Mouse (Mus musculus) retina, postnatal 1 day (tissue): ENCODE measurements at regions not wholly inside any gene's neighbourhood (a gene's known extent, or its start where the extent isn't known, plus 50 kb on each side); places are given as distances from the start of the nearest gene placed in this dataset.

ENCODE experiments used
- DNase-seq: peaks from one replicate; pipeline ENCODE4 v3.0.0-alpha.2; 2012

DNA sequence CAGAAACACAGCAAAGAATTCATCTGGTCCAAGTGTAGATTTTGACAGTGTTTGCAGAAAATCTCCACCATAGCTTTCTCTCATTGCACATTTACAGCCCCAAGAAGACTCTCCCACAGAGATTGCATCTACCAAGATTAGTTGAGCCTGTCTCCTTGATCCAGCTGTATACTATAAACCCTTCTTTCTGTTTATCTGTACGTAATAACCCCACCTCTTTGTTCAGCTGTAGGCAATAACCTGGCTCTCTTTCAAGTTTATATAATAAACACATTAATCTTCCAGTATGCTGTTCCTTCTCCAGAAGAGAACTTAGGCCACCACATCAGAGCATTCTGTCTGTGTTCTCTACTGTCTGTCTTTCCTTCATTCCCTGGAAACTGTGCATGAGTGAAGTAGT lies 594.9 kb upstream of the Fam92a start:
- no peak for DNase-seq

DNA sequence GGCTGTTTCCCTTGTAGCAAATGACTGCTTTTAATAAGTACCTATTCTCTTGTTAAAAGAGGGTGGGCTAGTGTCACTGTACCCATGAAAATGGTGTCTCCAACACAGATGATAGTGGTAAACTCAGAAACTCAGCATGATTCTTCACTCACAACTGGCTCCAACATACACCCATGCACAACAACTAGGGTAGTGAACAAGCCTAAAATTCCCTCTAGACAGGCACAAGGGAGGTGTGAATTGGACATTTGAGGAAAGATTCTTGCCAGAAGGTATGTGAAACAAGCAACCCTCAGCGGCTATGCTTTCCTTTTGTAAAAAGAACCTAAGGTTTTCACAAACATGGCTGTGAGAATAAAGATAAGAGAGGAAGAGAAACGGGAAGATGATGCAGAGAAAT lies 579.0 kb upstream of the Fam92a start:
- no peak for DNase-seq

DNA sequence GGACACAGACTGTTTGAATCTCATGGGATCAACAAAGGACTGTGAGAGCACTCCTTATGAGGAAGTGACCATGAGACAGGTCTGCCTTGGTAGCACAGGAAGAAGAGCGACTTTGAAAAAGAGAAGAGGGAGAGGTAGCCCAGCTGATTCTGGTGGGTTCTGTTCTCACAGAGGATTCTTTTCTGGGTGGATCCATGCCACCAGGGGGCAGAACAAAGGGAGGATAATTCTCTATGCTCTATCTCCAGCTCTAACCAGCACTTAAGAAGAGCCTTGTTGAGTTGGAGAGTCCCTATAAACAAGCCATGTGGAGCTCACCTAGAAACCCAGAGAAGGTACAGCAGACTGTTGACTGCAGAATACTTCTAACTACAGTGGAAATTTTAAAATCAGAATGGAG lies 578.1 kb upstream of the Fam92a start:
- no peak for DNase-seq

DNA sequence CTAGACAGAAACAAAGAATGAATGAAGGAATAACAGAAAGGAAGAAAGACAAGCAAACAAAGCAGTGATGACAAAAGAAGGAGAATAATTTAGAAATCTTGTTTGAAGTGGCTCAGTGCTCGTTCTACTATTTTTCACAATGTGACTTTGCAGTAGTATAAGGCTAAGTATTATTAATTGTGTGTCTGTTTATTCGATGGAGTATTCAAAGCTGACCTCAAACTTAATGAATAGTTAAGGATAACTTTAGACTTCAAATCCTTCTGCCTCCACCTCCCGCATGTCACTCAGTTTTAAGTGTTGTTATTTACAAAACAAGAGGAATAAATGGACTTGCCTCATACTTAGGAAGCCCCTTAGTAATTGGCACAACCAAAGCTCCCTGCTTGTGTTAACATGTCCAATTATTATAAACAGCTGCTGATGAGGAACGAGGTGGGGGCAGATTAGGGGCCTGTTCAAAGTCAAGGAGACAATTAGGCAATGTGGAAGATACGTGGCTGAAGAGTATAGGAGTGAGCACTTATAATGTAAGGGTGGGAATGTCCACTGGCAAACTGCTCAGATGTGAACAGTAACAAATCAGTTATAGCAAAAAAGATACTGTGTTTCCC lies 572.0 kb upstream of the Fam92a start:
- DNase-seq, result peak; percentile 22

DNA sequence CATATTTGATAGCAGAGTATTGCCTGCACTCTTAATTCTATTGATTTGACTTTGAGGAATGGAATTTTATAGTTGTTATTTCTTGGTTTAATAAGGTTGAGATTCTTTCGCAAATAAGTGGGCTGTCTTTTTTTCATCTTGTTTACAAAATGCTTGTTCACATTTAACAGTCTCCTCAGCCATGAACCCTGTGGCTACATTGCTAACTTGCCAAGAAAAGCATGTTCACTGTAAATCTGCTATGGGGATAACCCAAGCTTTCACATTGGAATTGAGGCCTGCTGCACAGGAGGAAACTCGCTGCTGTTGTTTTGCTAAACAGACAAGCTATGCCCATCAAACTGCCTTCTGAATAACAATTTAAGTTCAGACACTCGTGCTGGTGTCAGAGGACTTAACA lies 564.6 kb upstream of the Fam92a start:
- no peak for DNase-seq

DNA sequence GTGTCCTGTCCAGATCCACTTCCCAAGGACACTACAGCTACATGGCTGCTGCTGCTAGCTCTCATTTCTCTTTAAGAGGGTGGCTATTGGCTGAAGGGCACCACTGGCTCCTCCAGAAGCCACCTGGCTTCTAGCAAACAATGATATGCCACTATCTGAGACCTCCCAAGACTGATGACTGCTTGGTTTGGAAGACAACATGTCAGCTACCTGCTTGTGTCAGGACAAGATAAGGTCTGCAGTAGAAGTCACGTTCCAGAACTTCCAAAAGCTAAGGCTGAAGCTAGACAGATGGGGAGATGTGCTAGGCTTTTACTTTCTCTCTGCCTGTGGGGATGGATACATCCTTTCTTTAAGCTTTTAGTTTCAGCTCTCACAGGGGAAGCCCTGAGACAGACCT lies 528.4 kb upstream of the Fam92a start:
- no peak for DNase-seq

DNA sequence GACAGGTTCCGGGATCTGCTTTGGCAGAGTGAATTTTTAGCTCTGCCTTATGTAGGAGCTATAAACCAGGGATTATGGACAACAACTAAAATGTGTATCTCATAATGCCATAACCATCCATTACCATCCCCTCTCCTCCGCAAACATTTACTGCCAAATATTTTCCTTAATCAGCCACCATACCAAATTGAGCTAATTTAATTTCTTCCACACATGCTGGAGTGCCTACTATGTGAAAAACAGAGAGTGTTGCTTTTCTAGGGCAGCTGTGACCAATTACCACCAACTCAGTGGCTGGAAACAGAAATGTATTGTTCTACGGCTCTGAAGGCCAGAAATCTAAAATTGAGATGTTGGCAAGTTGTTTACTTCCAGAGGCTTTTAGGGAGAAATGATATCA lies 506.0 kb upstream of the Fam92a start:
- DNase-seq, result peak; percentile 77

DNA sequence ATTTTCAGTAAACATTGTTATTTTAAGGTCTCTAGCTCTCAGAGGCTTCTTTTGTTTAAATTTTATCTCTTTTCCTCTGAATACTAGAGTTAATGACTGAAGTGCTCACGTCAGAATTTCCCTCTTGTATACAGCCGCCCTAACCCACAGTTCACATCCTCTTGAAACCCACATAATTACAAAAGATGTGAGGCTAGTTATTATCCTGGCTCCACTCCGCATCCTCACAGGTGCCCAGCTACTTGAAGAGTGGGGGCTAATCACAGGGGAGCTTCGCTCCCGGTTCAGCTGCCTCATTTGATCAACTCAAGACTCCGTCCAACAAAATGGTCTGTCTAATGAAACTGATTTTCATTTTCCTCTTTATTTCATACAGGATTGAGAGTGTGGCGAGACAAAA lies 499.6 kb upstream of the Fam92a start:
- DNase-seq, result no peak

DNA sequence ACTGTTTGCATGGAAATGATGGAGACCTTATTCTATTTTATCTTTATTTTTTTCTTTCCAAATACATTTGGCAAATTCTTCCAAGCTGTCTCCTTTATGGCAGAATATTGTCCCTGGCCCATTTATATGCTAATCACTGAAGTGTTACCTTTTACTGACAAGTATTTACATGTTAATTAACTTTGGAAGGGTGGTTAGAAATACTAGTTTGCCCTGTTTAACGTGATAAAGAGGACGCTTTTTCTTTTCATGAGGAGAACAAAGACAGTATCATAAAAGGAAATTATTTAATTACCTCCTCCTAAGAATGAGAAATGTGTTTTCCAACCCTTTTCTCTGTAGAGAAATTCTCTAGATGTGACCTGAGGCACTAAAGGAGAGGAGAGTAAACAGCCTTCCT lies 491.4 kb upstream of the Fam92a start:
- DNase-seq, result no peak

DNA sequence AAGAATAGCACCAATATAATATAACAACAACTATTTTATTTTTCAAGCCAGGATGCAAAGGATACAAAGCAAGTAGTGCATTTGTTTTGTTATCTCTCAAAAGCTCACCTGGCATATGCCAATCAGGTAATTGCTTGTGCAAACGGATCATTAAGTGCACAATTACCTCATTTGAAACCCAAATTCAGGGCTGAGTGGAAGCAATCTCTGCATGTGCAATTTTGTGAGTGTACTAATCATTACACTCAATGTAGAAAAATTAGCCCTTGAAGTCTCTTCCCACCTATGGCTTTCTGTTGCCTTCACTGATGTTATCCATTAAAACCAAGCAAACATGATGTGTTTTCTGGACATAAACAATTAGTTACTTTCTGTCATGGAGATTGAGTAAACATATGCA lies 490.9 kb upstream of the Fam92a start:
- DNase-seq, result no peak

DNA sequence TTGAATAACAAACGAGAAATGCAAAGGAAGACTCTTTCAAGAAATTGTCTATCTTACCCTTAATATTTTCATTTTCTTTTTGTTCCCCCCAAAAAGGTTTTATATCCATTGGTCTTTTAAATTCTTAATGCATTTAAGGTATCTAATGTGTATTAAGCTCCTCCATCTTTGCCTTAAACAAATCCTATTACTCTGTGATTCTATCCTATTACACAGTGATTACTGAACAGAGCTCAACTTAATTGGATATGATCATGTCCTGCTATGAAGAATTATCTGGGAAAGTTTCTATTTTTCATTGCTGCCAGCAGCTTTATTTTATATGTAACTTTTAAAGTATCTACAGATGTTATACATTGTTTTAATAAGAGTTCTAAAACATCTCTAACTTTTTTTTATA lies 487.3 kb upstream of the Fam92a start:
- peak; percentile 64 for DNase-seq

DNA sequence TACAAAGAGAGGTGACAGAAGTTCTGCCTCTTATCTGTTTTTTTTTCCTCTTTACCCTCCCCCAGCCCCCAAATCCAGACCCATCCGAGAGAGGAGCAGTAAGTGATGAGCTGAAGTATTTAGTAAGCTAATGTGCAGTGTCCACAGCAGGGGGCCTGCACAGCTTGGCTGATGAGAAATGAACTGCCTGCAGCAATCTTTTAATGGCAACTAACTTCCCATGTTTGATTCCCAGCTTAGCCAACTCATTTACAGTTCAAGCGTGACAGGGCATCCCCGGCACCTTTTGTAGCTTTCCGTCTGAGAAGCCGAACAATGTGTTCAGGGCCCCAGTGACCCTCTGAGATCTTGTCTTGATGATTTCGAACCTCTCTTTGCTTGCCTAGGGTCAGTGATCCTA lies 486.8 kb upstream of the Fam92a start:
- peak; percentile 67 for DNase-seq

DNA sequence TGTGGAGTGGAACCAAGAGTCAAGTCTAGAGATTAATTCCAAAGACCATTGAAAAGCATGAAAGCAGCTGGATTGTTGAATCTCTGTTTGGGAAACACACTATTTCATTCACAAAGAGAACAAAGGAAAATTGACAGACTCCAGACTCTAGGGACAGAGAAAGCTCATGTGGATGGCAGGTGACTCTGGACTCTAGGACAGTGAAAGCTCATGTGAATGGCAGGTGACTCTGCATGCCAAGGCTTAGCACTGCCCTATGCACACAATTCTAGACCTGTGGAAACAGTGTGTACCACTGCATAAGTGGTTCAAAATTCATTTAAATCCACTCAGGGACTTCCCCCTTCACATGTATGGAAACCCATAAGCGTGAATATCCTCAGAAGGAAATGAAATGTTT lies 486.0 kb upstream of the Fam92a start:
- no peak for DNase-seq

DNA sequence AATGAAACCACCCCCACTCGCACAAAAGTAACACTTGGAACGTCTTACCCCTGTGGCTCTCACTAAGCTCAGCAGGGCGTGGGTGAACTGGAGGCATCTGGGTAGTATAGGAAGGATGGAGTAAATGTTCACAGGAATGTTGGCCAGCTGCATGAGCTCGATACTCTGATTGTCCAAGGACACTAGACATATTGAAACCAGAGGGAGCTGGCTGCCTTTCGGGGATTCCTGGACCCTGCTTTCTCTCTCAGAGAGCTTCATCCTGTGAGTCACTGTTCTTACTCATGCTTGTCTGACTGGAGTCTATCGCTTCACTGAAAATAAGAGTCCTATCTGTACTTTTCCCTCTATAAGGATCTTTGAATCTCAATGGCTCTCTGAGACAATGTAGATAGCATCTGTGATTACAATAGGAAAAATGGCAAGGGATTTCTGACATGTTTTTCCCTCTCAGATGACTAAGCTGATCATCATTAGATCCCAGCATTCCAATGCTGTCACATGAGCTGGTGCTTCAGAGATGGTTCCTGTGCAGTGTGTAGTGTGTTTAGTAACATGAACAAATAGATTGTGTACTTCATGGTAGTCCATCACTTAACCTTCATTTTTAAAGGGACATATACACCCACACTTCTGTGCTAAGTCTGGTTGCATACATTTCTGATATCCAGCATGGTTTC lies 485.2 kb upstream of the Fam92a start:
- DNase-seq, result no peak

DNA sequence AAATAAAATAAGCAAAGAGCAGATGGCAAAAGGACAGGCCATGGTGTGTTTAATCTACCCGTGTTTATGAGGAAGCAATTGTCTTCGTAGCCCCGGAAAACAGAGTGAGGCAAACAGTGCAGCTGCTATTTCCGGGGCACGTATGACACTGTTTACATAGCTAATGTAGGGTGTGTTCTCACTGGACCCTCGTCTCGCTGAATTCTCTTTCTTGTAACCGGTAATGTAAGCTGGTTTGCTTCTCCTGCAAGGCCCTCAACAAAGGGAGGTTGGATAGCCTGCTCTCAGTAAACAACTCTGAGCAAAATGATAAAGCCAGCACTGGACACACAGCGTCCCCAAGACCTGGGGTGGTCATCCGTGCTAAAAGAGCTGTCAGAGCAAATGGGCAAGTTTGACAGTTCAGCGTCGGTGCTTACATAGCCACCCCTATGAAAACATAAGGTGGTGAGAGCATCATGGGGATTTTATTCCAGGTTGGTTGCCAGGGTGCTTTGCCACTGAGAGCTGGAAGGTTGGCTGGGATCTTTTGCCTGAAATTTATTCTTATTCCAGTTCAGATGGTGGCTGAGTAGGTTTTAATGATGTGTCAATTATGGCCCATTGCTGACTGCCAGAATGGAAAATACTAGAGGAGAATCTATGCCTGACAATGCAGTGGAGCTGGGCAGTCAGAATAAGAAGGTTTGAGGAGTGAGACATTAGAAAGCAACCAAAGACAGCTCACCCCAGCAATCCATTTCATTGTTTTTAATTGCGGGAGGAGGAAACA lies 483.8 kb upstream of the Fam92a start:
- peak; percentile 48 for DNase-seq

DNA sequence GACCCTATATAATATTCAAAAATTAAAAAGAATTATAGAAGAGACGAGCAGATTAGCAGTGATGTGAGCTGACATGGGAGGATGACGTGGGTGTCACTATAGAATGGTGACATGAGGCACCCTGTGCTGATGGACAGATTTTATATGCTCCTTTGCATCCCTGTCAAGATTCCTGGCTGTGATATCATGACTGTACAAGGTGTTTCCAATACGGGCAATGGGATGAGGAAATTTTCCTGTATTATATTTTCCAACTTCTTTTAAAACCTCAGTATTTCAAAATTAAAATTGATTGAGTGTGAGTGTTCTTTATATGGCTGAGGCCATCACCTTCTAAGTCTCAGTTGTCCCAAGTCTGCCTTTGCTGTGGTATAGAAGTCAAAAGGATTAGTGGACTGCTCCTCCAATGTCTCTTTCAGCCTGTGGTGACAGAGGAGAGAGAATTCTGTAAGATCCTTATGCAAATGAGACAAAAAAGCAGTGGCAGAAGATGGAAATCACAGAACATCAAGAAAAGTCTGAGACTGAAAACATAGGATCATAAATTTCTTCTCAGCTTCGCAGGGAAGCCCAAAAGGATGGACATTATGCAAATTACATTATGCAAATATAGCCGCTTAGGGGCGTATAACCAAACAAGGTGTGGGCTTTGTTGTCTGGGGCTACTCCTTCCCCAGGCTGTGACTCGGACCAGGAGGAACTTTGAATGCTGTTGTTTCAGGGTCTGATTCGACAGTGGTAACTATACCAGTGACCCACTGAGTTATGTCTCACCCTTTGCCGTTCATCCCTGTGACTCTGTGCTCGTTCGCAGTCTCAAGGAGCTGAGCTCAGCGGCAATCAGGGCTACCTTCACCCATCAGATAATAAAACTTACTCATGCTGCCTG lies 483.0 kb upstream of the Fam92a start:
- DNase-seq, result no peak

DNA sequence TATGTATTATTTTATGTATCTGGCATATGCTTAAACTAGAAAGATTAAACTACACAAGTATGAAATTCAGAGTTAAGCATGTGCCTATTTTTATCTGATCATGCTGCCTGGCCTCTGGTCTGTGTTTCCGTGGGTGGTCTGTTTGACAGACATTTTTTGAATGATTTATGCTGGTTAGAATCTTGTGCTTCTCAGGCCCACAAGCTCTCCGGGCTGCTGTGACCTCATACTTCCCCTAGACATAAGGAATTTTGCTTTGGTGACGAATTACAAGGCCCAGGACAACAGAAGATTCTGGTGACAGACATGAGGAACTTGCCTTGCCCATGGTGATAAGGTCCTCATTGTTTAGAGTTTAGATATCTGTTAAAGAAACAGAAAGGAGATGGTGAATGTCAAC lies 475.9 kb upstream of the Fam92a start:
- no peak for DNase-seq

DNA sequence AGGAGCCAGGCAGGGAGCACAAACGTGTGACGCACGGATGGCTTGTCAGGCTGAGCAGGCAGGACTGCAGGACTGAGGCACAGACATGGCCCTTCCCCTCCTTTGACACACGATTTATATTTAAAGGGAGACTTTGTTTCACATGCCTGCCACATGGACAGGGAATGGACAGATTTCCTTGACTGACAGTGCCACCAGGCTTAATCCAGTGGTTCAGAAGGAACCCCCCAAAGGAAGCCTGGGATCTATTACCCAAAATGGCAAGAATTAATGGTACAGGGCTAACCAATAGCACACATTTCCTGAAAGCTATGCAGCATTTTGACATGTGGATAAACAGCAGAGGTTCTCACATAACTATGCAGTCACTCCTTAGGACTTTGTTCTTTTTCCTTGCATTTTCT lies 470.7 kb upstream of the Fam92a start:
- DNase-seq, result no peak

DNA sequence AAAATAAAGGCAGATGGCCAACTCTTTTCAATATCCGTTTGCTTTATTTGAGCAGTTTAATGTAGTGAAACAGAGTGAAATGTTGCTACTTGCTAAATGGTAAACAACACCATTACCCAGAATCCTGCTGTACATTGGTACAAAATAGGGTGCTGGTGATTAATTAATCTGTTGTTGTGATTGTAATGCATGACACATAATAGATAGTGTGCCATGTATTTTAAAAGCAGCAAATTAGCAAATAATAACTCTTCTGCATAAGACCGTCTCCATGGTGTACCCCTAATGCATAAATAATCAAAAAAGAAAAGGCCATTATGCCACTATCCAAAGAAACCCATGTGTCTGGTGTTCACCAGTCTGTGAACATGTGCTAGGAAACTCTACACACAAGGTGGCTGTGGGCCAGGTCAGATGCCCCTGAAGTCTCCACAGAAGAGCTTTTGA lies 457.6 kb upstream of the Fam92a start:
- peak; percentile 6 for DNase-seq

DNA sequence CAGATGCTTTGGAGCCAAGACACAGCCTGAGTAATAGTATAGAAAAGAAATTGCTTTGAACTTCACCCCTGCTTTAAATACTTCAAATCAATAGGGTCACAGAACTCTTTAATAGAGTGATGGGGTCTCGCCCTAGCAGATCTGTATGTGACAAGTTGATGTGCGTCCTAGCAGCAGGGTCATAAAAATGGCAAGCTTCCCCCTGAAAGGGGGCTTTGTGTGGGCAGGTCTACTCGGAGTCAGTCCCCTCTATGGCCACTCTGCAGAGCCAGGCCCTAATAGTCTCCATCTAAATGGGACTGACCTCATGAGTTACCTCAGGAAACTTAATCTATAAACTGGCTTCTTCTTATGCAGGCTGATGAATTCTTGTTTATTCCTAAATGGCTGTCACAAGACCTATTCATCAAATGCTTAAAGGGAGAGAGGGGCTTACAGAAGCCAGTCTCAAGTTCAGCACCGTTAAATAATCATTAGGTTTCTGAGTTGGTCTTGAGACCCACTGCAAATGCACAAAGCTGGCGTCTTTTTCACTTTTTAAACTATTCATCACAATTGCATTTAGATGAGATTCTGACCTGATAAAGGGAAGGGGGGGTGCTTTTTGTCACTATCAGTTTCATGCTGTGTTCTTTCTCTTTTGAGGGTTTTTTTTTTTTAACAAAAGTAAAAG lies 457.0 kb upstream of the Fam92a start:
- DNase-seq, result peak; percentile 11

DNA sequence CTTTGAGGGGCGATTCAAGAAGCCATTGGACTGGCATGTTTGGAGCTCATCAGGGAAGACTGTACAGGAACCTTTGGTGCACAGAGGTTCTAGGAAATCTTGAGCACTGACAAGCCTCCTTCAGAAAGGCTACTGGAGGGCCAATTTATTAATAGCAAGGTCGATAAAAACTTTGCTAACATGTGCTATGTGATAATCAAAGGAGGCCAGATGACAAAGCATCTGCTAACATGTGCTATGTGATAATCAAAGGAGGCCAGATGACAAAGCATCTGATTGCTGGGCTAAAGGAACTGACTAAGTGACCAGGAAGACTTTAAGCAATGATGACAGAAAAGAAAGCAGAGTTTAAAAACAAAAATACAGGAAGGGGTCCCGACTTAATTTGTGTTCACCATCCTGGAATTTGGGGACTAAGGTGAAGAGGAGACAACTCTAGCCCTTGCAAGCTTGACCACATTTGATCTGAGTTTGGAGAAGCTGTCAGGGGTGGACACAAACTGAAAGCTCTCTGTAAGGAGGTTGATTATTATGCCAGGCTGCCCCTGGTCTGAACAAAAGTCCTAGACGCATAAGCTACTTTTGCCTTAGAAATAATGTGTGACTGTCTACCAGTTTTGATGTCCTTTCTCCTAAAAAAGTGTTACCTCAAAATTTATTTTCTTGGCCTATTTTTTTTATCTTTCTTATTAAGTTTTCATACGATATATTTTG lies 455.5 kb upstream of the Fam92a start:
- no peak for DNase-seq

DNA sequence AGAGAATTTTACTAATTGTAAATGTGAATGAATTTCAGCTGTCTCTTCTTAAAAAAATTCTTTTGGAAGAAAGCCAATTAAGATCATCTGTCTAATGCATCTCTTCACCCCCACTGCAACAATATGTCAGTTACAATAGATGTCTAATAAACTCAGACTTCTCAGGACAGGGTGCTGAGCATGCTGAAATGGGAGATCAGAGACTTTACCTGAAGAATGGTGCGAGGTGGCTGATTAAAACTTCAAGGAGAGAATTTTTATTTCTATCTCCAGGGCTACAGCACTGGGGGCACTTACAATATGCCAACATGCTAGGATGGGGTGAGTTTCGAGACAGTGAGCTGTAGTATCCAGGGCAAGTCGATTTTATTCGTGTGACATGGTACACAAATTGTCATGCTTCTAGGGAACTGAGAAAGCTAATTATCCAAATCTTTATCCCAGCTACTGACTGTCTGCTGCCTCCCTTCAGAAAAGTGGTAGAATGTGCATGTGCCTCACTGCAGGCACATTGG lies 449.0 kb upstream of the Fam92a start:
- peak; percentile 52 for DNase-seq
